Mouse (Mus musculus): Measurements from ENCODE around the gene Defb26.

DNA sequence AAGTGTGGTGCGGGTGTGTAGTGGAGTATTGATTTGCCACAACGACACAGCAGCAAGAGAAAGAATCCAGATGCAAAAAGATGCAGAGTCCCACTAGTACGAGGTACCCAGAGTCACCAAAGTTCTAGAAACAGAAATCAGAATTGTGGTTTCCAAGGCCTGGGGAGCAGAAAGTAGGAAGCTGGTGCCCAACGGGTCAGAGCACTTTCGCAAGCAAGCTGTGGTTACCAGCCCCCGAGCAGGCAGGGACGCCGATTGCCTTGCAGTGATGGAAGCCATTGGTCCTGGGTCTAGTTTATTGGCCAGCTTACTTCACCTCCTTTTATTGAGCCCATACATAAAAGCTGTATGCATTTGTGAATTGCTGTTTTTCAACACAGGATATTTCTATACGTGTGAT, 30.5 kb upstream of the Defb26 start:
- TF ChIP-seq POLR2A (IDR thresholded peaks at IDR 0.05; ENCODE audit: control insufficient read depth, extremely low read depth, insufficient read depth, low read length, poor library complexity) (no peak), CTCF (IDR thresholded peaks at IDR 0.05; ENCODE audit: borderline replicate concordance, control insufficient read depth, extremely low read depth, insufficient read depth, low read length, poor library complexity) (no peak)
